Mouse (Mus musculus): Measurements from ENCODE around the gene Atg5.
A peak's percentile ranks its signal among the peaks of the same experiment; 100 is the strongest.
"Not testable (repeated sequence)": the region's sequence is repeated elsewhere in the genome, so short reads cannot be mapped to it uniquely, and the experiment has no call there.

DNA sequence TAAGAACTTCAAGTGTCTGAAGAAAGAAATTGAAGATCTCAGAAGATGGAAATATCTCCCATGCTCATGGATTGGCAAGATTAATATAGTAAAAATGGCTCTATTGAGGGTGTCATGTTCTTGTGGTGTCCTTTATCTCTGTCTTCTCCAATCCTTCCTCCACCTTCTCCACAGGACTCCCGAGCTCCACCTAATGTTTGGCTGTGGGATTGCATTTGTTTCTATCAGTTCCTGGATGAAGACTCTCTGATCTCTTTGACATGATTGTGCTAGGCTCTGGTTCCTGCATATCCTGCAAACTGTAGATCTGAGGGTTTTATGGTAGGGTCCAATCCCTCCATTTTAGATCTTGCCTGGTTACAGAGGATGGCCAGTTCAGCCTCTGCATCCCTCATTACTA lies 34.8 kb upstream of the Atg5 start:
- not testable (repeated sequence) for TF ChIP-seq POLR2A (IDR thresholded peaks at IDR 0.05; ENCODE audit: extremely low read depth, insufficient read depth, low read length)
- TF ChIP-seq CTCF (IDR thresholded peaks at IDR 0.05; ENCODE audit: low read depth, low read length): peak; percentile 27; the same call in 1 of the 2 replicates

All from liver, adult 2 months (tissue).